Mouse (Mus musculus): ENCODE data around the gene Nudt8. TPM values are rescaled to one million over a fixed set of nuclear protein-coding genes. Genes with fewer than 3 reads are reported as not detected.

The Nudt8 gene
- polyA plus RNA-seq, 1 experiment from 2014 or later = 48.8 TPM

DNA sequence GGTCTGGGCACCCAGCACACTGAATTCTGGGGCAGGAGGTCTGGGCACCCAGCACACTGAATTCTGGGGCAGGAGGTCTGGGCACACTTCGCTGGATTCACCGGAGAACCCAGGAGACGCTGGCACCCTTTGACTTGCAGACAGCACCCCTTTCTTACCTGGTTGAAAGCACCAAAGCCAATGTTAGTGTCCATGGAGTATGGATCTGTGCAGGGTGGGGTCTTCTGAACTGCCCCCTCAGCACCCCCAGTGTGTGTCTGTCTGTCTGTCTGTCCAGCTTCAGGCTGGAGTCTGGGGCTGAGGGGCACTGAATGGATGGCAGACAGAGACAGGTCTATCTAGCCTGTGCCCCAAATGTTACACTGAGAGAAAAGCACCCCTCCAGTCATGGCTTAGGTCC lies 8.8 kb upstream of the Nudt8 start:
- Histone ChIP-seq H3K27ac (ENCODE audit: low read depth, low read length) (no peak overlapping the region), H3K27me3 (ENCODE audit: control insufficient read depth, insufficient read depth, low read length) (no peaks in the 10 kb centered on the region; the same call in 1 of the 2 replicates), H3K36me3 (ENCODE audit: control insufficient read depth, insufficient read depth, low read length) (peaks cover 3% of the 10 kb centered on the region; the same call in 1 of the 2 replicates), H3K9ac (ENCODE audit: low read depth, low read length) (no peak overlapping the region), H3K4me1 (ENCODE audit: control insufficient read depth, insufficient read depth, low read length) (peaks cover 5% of the 10 kb centered on the region), H3K4me2 (no peak overlapping the region), H3K9me3 (replicated peaks; ENCODE audit: control insufficient read depth, low read length) (0 out of 2 replicates have a peak, but pooled peaks cover 2% of the 10 kb centered on the region), H3K4me3 (ENCODE audit: low read depth, low read length) (no peak overlapping the region)
- no peak for ATAC-seq (replicated peaks; ENCODE audit: insufficient number of reproducible peaks, low FRiP score, low TSS enrichment)
- 89% methylated on average over 3 of the region's 3 CpGs for WGBS (ENCODE audit: insufficient replicate concordance)

DNA sequence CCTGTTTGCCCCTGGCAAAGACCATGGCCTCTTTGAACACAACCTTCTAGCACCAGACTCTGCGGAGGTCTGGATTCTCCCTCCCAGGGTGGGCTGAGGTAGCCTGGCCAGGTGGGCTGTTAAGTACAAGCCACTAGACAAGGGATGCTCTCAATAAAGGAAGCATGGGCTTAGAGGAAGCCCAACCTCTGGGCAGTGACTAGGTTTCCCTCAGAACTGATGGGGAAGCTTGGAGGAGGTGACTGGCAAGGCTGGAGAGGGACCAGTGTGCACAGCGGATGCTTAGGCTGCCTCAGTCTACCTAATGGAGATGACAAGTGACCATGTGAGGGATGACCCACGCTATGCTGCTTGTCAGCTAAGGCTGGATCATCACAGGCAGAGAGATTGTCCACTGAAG lies 8.4 kb upstream of the Nudt8 start:
- H3K4me2 ChIP-seq = no peak overlapping the region
- 0 out of 2 replicates have a peak, but pooled peaks cover 2% of the 10 kb centered on the region for H3K9me3 ChIP-seq (replicated peaks; ENCODE audit: control insufficient read depth, low read length)
- ATAC-seq (replicated peaks; ENCODE audit: insufficient number of reproducible peaks, low FRiP score, low TSS enrichment) = no peak
- no peaks in the 10 kb centered on the region; the same call in 1 of the 2 replicates for H3K27me3 ChIP-seq (ENCODE audit: control insufficient read depth, insufficient read depth, low read length)
- peaks cover 1% of the 10 kb centered on the region for H3K4me1 ChIP-seq (ENCODE audit: control insufficient read depth, insufficient read depth, low read length)
- peaks cover 3% of the 10 kb centered on the region; the same call in 1 of the 2 replicates for H3K36me3 ChIP-seq (ENCODE audit: control insufficient read depth, insufficient read depth, low read length)
- no peak overlapping the region for H3K4me3 ChIP-seq (ENCODE audit: low read depth, low read length)
- WGBS (ENCODE audit: insufficient replicate concordance) = 79% methylated on average over 3 of the region's 3 CpGs
- H3K27ac ChIP-seq (ENCODE audit: low read depth, low read length) = no peak overlapping the region
- H3K9ac ChIP-seq (ENCODE audit: low read depth, low read length) = no peak overlapping the region

DNA sequence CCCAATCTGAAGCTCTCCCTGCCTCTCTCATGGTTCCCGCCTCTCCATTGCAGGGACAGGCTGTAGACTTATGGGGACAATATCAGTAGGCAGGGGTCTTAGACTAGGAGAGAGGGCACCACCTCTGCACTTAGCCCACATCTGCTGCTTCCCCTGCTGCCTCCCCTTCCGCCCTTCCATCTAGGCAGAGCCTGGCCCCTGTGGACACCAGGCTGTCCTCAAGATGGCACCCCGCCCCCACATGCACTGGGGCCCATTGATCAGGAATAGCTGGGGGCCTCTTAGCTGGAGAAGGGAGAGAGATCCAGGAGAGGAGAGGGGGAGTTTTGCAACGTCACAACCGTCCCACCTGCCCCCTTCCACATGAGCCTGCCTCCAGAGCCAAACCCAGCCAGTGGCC lies 8.0 kb upstream of the Nudt8 start, which contains the start of gene Tbx10:
Gene Tbx10 (plus strand): TSS at position 337 of the 400 bp plus-strand sequence.
- Histone ChIP-seq H3K9ac (ENCODE audit: low read depth, low read length) (0 out of 2 replicates have a peak within 1 kb of the TSS, but pooled peaks have one; percentile 2), H3K4me2 (no peak within 1 kb of the TSS), H3K27ac (ENCODE audit: low read depth, low read length) (no peak within 1 kb of the TSS), H3K36me3 (ENCODE audit: control insufficient read depth, insufficient read depth, low read length) (peaks cover 3% of the 10 kb centered on the region; the same call in 1 of the 2 replicates), H3K4me3 (ENCODE audit: low read depth, low read length) (no peak within 1 kb of the TSS), H3K9me3 (replicated peaks; ENCODE audit: control insufficient read depth, low read length) (0 out of 2 replicates have a peak, but pooled peaks cover 2% of the 10 kb centered on the region), H3K4me1 (ENCODE audit: control insufficient read depth, insufficient read depth, low read length) (no peaks in the 10 kb centered on the region), H3K27me3 (ENCODE audit: control insufficient read depth, insufficient read depth, low read length) (no peaks in the 10 kb centered on the region; the same call in 1 of the 2 replicates)
- no peak for ATAC-seq (replicated peaks; ENCODE audit: insufficient number of reproducible peaks, low FRiP score, low TSS enrichment)
- 37% methylated on average over 5 of the region's 5 CpGs for WGBS (ENCODE audit: insufficient replicate concordance)

DNA sequence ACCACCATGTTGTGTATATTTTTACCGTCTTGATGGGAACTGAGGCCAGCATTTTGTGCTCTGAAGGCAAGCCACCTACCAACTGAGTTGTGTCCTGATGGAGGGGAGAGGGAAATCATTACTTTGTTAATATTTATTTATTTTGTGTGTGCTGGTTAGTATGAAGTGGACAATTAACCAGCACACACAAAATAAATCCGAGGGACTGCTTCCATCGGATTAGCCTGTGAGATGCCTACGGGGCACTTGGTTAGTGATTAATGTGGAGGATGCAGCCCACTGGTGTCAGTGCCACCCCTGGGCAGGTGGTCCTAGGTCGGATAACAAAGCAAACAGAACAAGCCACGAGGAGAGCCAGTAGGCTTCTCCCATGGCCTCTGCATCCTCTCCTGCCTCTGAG lies 5.4 kb upstream of the Nudt8 start:
- WGBS (ENCODE audit: insufficient replicate concordance) = 66% methylated on average over 6 of the region's 6 CpGs
- H3K4me2 ChIP-seq = no peak overlapping the region
- H3K27ac ChIP-seq (ENCODE audit: low read depth, low read length) = no peak overlapping the region
- H3K36me3 ChIP-seq (ENCODE audit: control insufficient read depth, insufficient read depth, low read length) = no peaks in the 10 kb centered on the region
- H3K4me1 ChIP-seq (ENCODE audit: control insufficient read depth, insufficient read depth, low read length) = 0 out of 2 replicates have a peak, but pooled peaks cover 3% of the 10 kb centered on the region
- H3K4me3 ChIP-seq (ENCODE audit: low read depth, low read length) = no peak overlapping the region
- no peaks in the 10 kb centered on the region; the same call in 1 of the 2 replicates for H3K27me3 ChIP-seq (ENCODE audit: control insufficient read depth, insufficient read depth, low read length)
- H3K9me3 ChIP-seq (replicated peaks; ENCODE audit: control insufficient read depth, low read length) = no peaks in the 10 kb centered on the region
- H3K9ac ChIP-seq (ENCODE audit: low read depth, low read length) = no peak overlapping the region
- no peak for ATAC-seq (replicated peaks; ENCODE audit: insufficient number of reproducible peaks, low FRiP score, low TSS enrichment)

DNA sequence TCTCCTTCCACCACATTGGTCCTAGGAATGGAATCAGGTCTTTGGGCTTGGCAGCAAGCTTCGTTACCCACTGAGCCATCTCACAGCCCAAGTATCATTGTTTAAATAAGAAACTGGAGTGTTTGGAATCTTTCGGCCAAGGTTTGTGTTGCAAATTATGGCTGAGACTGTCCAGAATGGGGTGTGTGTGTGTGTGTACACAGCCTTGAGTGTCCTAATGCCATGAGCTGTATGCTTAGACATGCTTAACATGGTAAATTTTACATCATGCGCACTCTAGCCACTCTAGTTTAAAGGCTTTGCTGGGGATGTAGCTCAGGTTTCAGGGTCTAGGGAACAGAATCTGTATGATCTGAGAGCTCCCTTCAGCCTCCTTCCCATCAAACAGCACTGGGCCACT lies 4.9 kb upstream of the Nudt8 start:
- H3K27me3 ChIP-seq (ENCODE audit: control insufficient read depth, insufficient read depth, low read length) = no peaks in the 10 kb centered on the region; the same call in 1 of the 2 replicates
- H3K9ac ChIP-seq (ENCODE audit: low read depth, low read length) = no peak overlapping the region
- no peaks in the 10 kb centered on the region for H3K36me3 ChIP-seq (ENCODE audit: control insufficient read depth, insufficient read depth, low read length)
- 0 out of 2 replicates have a peak, but pooled peaks cover 3% of the 10 kb centered on the region for H3K4me1 ChIP-seq (ENCODE audit: control insufficient read depth, insufficient read depth, low read length)
- H3K27ac ChIP-seq (ENCODE audit: low read depth, low read length) = no peak overlapping the region
- H3K9me3 ChIP-seq (replicated peaks; ENCODE audit: control insufficient read depth, low read length) = no peaks in the 10 kb centered on the region
- no peak overlapping the region for H3K4me2 ChIP-seq
- ATAC-seq (replicated peaks; ENCODE audit: insufficient number of reproducible peaks, low FRiP score, low TSS enrichment) = no peak
- no peak overlapping the region for H3K4me3 ChIP-seq (ENCODE audit: low read depth, low read length)
- whole genome bisulfite sequencing (ENCODE audit: insufficient replicate concordance) = 81% methylated on average over 3 of the region's 3 CpGs

DNA sequence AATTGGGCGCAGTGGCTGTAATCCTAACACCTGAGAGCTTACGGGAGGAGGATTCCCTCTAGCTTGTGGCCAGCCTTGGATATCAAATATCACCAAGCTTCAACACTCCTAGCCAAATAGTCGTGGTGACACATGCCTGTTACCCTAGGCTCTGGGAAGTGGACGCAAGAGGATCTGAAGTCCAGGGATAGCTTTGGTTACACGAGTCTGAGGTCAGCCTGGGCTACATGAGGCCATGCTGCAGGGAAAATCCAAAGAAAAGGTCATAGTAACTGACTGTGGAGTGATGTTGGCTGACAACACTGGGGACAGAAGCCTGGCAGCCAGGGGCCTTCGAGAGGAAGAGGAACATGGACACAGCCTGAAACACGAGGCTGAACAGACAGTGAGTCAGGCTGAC lies 4.3 kb upstream of the Nudt8 start:
- no peak for ATAC-seq (replicated peaks; ENCODE audit: insufficient number of reproducible peaks, low FRiP score, low TSS enrichment)
- Histone ChIP-seq H3K4me2 (no peak overlapping the region), H3K36me3 (ENCODE audit: control insufficient read depth, insufficient read depth, low read length) (no peaks in the 10 kb centered on the region), H3K4me1 (ENCODE audit: control insufficient read depth, insufficient read depth, low read length) (peaks cover 5% of the 10 kb centered on the region), H3K27me3 (ENCODE audit: control insufficient read depth, insufficient read depth, low read length) (no peaks in the 10 kb centered on the region; the same call in 1 of the 2 replicates), H3K4me3 (ENCODE audit: low read depth, low read length) (no peak overlapping the region), H3K27ac (ENCODE audit: low read depth, low read length) (no peak overlapping the region), H3K9ac (ENCODE audit: low read depth, low read length) (no peak overlapping the region), H3K9me3 (replicated peaks; ENCODE audit: control insufficient read depth, low read length) (no peaks in the 10 kb centered on the region)
- WGBS (ENCODE audit: insufficient replicate concordance) = 66% methylated on average over 7 of the region's 7 CpGs

DNA sequence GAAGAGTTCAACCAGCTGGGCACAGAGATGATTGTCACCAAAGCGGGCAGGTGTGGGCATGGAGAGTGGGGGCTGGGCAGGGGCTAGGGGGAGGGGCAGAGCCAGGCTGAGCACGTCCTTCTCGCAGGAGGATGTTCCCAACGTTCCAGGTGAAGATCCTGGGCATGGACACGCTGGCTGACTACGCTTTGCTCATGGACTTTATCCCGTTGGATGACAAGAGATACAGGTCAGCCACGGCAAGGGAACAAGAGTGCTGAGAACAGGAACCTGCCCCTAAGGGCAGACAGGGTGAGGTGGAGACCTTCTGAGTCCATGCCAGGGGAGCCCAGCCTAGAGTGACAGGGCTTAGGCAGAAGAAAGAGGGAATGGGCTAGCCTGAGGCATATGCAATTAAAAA lies 3.6 kb upstream of the Nudt8 start:
- Histone ChIP-seq H3K9ac (ENCODE audit: low read depth, low read length) (no peak overlapping the region), H3K4me3 (ENCODE audit: low read depth, low read length) (no peak overlapping the region), H3K27me3 (ENCODE audit: control insufficient read depth, insufficient read depth, low read length) (no peaks in the 10 kb centered on the region; the same call in 1 of the 2 replicates), H3K27ac (ENCODE audit: low read depth, low read length) (no peak overlapping the region), H3K4me1 (ENCODE audit: control insufficient read depth, insufficient read depth, low read length) (peaks cover 12% of the 10 kb centered on the region), H3K4me2 (no peak overlapping the region), H3K36me3 (ENCODE audit: control insufficient read depth, insufficient read depth, low read length) (no peaks in the 10 kb centered on the region), H3K9me3 (replicated peaks; ENCODE audit: control insufficient read depth, low read length) (no peaks in the 10 kb centered on the region)
- 77% methylated on average over 8 of the region's 8 CpGs for WGBS (ENCODE audit: insufficient replicate concordance)
- no peak for ATAC-seq (replicated peaks; ENCODE audit: insufficient number of reproducible peaks, low FRiP score, low TSS enrichment)

DNA sequence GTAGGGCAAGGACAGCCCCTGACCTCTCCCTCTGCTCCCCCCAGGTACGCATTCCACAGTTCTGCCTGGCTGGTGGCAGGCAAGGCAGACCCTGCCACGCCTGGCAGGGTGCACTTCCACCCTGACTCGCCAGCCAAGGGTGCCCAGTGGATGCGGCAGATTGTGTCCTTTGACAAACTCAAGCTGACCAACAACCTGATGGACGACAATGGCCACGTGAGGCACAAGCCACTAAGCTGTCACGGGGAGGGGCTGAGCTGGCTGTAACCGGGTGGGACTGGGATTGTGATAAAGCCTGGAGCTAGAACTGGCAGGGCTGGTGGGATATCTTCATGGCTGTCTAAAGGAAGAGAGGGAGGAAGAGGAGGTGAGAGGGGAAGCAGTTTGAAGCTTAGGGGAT lies 3.1 kb upstream of the Nudt8 start:
- Histone ChIP-seq H3K4me1 (ENCODE audit: control insufficient read depth, insufficient read depth, low read length) (peaks cover 17% of the 10 kb centered on the region), H3K4me3 (ENCODE audit: low read depth, low read length) (no peak overlapping the region), H3K36me3 (ENCODE audit: control insufficient read depth, insufficient read depth, low read length) (no peaks in the 10 kb centered on the region), H3K9ac (ENCODE audit: low read depth, low read length) (no peak overlapping the region), H3K4me2 (no peak overlapping the region), H3K9me3 (replicated peaks; ENCODE audit: control insufficient read depth, low read length) (no peaks in the 10 kb centered on the region), H3K27ac (ENCODE audit: low read depth, low read length) (no peak overlapping the region), H3K27me3 (ENCODE audit: control insufficient read depth, insufficient read depth, low read length) (no peaks in the 10 kb centered on the region)
- ATAC-seq (replicated peaks; ENCODE audit: insufficient number of reproducible peaks, low FRiP score, low TSS enrichment) = no peak
- WGBS (ENCODE audit: insufficient replicate concordance) = 49% methylated on average over 8 of the region's 8 CpGs

DNA sequence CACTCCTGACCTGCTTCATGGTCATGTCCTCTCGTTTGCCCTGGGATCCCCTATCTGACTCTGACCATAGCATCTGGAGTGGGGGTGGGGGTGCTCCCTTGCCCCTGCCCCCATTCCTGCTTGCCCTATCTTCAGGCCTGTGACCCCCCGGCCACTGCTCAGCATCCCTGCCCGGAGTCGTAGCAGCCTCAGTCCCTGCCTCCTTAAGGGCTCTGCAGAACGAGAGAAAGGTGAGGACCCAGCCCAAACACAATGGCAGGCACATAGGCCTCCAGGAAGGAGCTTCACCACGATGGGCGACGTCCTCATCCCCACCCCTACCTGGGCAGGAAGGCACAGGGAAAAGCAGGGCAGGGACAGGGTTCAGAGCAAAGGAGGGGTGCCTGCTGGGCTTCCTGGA lies 2.0 kb upstream of the Nudt8 start:
- Histone ChIP-seq H3K27ac (ENCODE audit: low read depth, low read length) (no peak overlapping the region), H3K4me3 (ENCODE audit: low read depth, low read length) (no peak overlapping the region), H3K4me2 (no peak overlapping the region), H3K27me3 (ENCODE audit: control insufficient read depth, insufficient read depth, low read length) (no peaks in the 10 kb centered on the region), H3K36me3 (ENCODE audit: control insufficient read depth, insufficient read depth, low read length) (no peaks in the 10 kb centered on the region), H3K9me3 (replicated peaks; ENCODE audit: control insufficient read depth, low read length) (no peaks in the 10 kb centered on the region), H3K4me1 (ENCODE audit: control insufficient read depth, insufficient read depth, low read length) (peaks cover 21% of the 10 kb centered on the region), H3K9ac (ENCODE audit: low read depth, low read length) (no peak overlapping the region)
- ATAC-seq (replicated peaks; ENCODE audit: insufficient number of reproducible peaks, low FRiP score, low TSS enrichment) = no peak
- 70% methylated on average over 8 of the region's 8 CpGs for WGBS (ENCODE audit: insufficient replicate concordance)
